Mouse (Mus musculus): Measurements from ENCODE around the gene Map4k2.

- TF ChIP-seq POLR2A (IDR thresholded peaks at IDR 0.05; ENCODE audit: borderline replicate concordance, extremely low read depth, insufficient read depth, insufficient read length, poor library complexity, severe bottlenecking) (no peak), CTCF (IDR thresholded peaks at IDR 0.05; ENCODE audit: borderline replicate concordance, extremely low read depth, insufficient read depth, insufficient read length) (no peak)
Measured at GRCm38 (mm10) chr19:6403869-6404268, 62.9 kb downstream of the Map4k2 start.
